Mouse (Mus musculus): ENCODE results near the gene D930007J09Rik.

DNA sequence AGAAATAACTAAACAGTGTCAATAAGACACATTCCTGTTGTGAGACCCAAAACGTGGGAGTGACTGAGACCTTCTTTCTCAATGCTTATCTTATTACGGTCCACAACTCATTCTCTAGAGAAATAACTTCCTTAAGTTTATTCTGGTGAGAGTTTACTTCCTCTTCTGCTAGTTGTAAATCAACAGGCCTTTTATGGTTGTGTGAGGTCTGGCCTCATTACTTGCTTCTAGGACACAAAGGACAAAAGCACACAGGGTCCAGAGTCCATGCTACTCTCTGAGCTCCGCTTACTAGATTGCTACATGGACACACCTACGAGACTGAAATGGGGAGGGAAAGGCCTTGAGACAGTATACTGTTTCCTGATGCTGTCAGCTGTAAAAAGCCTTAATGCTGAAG lies 46.4 kb upstream of the D930007J09Rik start:
- TF ChIP-seq POLR2A (IDR thresholded peaks at IDR 0.05; ENCODE audit: low read depth, low read length), result no peak
- TF ChIP-seq CTCF (IDR thresholded peaks at IDR 0.05; ENCODE audit: borderline replicate concordance, insufficient read depth, low read length), result no peak
